Mouse (Mus musculus) skeletal muscle tissue, adult 2 months (tissue): Measurements from ENCODE around the gene Fez2.

Source experiments
- DNase-seq: peaks from one replicate; pipeline ENCODE4 v3.0.0-alpha.2; 2012; ENCODE audit warnings: low read depth, low spot score

The Fez2 gene

GRCm38 (mm10) chr17:78408386-78408785 is 9.6 kb downstream of the Fez2 start:
- no peak for DNase-seq

DNA sequence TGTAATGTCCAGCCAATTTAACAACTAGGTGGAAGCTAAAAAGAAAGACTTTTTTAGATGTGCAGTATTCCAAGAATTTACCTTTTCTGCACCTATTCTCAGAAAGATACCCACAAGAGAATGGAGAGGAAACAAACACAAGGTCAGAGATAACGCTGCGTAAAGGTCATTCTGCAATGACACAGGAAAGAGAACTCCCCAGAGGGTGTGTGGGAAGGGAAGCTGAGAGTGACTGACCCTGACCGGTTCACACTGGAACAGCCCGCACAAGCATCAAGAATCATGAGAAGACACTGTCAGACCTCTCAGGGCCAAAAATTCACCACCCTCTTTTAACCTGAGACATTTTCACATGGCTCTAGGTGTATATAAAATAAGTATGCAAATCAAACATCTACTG is 10.4 kb downstream of the Fez2 start:
- DNase-seq: no peak

- no peak for DNase-seq
These were observed 11.1 kb downstream of the Fez2 start for GRCm38 (mm10) chr17:78406854-78407253.

- DNase-seq: peak; percentile 57
These were observed 12.6 kb downstream of the Fez2 start for GRCm38 (mm10) chr17:78405336-78405735.

GRCm38 (mm10) chr17:78403804-78404203 is 14.1 kb downstream of the Fez2 start:
- peak; percentile 46 for DNase-seq

- DNase-seq: no peak
These were observed 14.7 kb downstream of the Fez2 start for GRCm38 (mm10) chr17:78403229-78403628.

DNA sequence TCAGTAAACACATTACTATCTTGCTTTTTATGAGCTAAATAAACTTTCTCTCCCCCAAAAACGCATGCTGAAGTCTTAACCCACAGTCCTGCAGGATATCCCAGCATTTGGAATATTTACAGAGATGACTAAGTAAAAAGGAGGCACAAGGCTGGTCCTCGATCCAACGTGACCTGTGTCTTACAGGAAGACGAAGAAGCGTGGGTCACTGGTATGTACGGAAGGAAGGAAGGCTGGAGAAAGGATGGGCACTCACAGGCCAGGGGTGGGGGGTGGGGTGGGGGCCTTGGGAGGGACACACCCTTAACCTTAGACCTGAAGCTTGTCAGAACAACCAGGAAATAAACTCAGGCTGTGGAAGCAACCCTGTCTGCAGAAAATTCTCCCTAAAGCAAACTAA is 15.8 kb downstream of the Fez2 start:
- no peak for DNase-seq

DNA sequence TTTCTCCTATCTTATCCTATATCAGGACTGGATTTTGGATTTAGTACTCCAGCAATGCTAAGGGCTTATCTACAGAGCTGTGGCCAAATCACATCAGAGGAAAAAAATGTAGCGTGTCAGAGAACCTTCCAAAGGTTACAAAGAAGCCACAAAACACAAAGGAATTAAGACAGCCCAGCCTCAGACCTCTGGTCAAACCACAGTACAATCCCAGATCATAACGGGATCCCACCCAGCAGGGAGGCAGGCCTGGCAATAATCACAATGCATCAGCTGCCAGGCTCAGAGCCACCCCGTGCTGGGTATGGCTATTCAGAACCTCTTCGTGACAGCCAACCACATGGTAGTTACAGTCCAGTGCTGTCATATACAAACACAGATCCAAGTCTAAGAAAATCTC is 16.2 kb downstream of the Fez2 start:
- no peak for DNase-seq

GRCm38 (mm10) chr17:78401311-78401710 is 16.6 kb downstream of the Fez2 start:
- no peak for DNase-seq

GRCm38 (mm10) chr17:78400130-78400840 is 17.7 kb downstream of the Fez2 start:
- DNase-seq: no peak

DNA sequence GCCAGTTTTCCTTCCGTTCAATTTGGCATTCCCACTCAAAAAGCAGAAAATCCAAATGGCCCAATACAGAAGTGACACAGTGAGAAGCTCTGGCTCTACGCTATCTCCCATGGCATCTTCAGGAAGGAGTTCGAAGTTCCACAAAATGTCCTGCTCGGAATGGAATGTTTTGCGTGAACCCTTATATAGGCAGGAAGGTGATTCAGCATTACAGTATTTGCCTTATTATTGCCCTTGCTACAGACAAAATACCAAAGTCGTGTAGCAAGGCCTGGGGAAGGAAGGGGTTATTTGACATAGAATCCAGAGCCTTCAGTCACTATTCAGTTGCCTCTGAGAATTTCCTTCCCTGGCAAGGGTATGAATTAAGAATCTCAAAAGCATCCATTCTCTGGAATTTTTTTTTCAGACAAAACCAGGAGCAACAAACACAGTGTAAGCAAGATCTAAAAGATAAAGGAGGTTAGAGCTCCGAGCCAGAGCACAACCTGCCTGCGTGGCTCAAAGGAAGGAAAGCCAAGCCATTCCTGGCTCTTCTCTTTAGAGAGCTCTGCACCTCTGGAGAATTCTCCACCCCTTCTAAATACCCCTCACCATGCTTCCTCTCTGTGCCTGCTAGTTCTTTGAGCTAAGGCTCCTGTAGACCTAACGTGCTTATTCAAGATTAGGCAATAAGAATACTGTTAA is 25.4 kb downstream of the Fez2 start:
- no peak for DNase-seq

DNA sequence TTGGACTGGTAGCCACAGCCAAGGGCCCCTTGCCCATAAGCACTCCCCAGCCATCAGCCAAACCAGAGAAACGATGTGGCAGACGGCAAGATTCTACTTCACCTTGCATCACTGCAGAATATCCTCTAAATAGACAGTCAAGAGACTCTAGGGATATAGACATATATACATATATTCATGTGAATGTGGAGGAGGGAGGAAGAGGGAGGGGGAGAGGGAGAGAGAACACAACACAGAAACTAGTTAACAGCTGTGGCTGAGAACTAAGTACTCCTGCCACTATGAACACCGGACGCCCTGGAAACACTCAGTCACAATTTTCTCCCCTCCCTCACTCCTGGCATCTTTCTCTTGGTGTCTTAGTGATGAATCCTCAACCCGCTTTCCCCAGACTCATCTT is 28.4 kb downstream of the Fez2 start:
- DNase-seq: no peak

- DNase-seq: no peak
These were observed 29.7 kb downstream of the Fez2 start for GRCm38 (mm10) chr17:78388101-78388847.

DNA sequence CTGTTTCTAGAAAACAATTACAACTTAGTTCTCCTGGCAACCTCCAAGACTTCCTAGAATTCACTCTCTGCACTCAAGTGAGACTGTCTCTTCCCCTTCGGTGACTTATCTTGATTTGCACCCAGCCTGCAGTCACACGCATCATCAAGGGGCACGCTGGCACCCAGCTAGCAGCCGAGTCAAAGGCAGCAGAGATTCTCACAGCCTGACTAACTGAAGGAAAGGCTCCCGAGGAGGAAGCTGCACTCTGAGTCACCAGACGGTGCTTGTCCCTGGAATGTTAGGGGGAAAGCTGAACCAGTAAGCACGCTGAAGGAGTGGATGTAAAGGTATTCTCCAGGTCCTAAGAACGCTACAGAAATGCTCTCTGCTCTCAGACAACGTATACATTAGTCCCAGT is 30.3 kb downstream of the Fez2 start:
- DNase-seq: no peak

- no peak for DNase-seq
These were observed 35.6 kb downstream of the Fez2 start for GRCm38 (mm10) chr17:78382321-78382720.

GRCm38 (mm10) chr17:78379730-78380245 is 38.2 kb downstream of the Fez2 start:
- no peak for DNase-seq

DNA sequence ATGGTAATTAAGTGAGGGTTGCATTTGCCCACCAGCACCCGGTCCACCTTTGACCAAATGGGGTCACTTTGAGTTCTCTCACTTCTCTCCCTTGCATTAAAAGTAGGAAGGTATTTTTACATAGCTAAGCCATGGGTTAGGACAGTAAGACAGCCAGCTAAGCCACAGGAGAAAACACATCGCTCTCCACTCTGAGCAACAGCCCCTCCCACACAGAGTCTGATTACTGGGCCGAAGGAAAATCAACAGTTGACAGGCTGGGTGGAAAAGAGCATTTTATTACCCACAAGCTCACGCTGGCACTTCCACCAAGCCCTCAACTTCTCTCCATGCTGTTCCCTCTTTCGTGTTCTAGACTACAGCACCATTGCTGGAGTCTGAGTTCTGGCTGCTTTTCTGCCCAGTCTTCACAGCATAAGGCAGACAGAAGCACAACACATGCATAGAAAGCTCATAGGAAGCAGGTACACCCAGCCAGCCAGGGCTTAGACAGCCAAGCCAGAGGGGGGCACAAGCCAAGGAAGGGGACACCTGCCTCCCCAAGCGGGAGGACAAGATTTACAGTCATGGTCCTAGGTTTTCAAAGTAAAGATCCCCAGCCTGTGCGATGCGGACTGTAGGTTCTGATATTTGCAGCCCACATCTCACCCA is 38.7 kb downstream of the Fez2 start:
- DNase-seq: no peak

DNA sequence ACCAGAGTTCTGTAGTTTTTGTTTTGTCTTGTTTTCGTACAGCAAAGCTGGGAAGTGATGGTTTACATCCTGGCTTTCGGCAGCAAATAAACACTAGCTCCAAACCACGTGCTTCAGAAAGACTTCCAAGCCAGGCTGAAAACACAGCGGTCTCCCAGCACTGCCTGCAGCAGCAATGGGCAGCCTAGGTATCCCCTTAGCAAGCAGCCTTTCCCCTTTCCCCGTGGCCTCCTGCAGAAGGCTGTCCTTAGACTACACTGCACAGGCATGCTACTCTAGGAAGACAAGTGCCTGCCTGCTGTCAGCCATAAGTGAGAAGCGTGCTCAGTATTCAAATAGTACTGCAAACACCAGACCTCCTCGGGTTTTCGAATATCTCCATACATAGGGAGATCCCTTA is 41.4 kb downstream of the Fez2 start:
- no peak for DNase-seq

DNA sequence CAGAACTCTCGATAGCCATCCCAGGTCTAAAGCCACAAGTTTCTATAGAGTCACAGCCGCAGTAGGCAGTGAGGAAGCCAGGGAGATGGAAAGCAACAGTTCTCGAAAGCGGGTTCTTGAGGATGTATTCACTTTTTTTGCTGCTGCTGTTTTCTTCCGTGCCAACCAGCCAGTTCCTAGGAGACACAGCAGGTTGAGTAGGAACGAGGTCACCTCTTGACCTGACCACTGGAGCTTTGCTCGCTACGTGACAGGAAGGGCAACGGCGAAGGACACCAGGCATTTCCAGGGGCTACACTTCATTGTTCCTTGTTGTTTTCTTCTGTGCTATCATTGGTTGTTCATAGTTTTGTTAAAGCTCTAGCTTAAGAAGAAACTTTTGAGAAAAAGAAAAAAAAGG is 43.2 kb downstream of the Fez2 start:
- DNase-seq: no peak

GRCm38 (mm10) chr17:78373849-78374248 is 44.1 kb downstream of the Fez2 start:
- no peak for DNase-seq

- no peak for DNase-seq
These were observed 44.8 kb downstream of the Fez2 start for GRCm38 (mm10) chr17:78373174-78373573.

GRCm38 (mm10) chr17:78370445-78370844 is 47.5 kb downstream of the Fez2 start:
- DNase-seq: no peak
